Mouse (Mus musculus) right cerebral cortex, adult 2 months (tissue): ENCODE results near the gene Cbl.
A peak's percentile ranks its signal among the peaks of the same experiment; 100 is the strongest.

Experiments
- DNase-seq, 2 experiments: peaks; one replicate each; pipeline ENCODE4 v3.0.0; 2021 to 2022; ENCODE audit warnings: low spot score in 2 of 2

The Cbl gene

DNA sequence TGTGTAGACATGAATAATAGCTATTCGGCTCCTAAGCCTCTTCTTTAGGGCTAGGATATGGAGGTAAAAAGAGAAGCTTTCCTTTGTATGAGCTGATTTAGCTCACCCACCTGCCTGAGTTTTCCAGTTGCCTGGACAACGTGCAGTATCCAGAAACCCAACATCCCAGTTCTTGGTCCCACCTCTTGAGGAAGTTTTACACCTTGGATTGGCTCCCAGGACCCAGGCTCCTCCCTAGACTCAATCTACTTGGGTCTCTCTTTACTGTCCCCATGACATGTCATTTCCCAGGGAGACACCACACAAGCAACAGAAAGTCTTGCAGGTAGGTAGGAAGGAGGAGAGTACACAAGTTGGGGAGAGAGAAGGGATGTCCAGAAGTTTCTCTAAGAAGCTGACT, 6.5 kb upstream of the Cbl start, which contains the start of gene Ccdc153:
Gene Ccdc153, plus strand, starts transcription at position 278 of the 400 bp plus-strand sequence.
- no peak for DNase-seq

DNA sequence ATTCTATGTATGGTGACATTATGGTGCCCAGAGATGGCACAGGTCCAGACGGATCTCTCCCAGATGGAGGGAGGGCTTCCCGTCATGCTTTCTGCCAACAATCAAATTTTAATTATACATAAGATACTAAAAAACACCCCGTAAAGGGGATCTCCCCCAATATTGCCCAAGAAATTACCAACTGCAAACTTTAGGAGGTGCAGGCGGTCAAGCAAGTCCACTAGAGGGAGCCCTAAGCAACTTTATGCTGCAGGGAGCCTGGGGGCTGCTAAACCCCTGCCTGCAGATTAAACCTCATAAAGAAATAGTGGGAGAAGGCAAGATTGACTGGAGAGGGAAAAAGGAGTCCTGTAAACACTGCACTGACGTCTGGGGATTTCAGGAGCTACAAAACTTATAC, 5.6 kb upstream of the Cbl start:
- DNase-seq, result peak; percentile 59 to 64

DNA sequence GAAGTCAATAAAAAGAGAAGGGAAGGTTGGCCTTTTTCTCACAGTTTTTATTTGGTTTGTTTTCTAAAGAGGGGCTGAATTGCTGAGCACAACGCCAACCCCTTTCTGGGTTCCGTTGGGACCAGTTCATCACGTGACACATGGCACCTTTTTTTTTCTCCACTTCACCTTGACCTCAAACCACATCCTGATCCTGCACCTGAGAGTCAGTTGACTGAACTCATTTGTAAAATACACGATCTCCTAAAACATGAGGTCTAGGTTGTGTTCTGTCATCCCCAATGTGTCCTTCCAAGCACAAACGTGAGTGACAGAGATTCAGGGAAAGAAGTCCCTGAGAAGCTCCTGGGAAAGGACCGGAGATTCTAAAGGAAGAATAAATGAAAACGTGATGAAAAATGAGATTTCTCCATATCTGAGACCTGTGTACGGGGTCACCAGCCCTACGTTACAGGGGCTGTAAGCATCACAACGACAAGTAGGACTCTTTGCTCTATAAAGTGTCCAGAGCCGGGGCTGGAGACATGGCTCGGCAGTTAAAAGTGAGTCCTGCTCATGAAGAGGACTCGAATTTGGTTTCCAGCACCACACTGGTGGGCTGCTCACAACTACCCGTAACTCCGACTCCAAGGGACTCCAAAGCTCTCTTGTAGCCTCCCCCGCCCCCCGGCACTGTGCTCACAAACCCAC, 4.8 kb upstream of the Cbl start:
- no peak for DNase-seq

DNA sequence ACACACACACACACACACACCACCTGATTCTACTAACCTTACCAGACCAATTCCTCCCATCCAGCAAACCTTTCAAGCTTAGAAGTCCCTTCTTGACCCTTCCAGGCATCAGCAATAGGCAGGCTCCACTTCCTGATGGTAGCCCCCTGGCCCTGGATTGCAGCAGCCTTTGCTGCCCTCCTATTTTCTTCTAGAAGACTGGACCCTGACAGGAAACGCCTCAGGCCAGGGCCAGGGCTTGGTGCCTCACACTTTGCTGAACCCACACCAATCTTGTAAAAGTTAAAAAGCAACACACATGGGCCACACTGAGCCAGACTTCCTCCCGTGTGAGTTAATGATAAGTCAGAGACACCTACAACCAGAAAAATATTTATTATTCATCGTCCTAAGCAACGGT, 3.3 kb upstream of the Cbl start:
- DNase-seq, result no peak

DNA sequence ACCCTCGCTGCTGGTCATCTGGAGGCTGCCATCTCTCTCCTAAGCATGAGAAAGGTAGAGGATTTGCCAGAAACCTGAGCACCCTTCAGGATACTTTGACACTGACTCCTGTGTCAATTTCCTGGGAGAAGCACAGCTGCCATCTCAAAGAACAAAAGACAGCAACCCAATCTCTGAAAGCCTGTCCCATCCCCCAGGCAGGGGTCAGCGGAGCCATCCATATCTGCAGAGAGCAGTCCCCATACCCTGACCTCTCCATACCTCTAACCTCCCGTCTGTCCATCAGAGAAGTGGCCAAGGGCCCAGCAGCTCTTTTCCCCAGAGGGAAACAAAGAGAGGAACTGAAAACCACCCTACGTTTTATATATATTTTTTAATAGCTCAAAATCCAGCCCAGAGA, 2.8 kb upstream of the Cbl start:
- DNase-seq, result no peak

DNA sequence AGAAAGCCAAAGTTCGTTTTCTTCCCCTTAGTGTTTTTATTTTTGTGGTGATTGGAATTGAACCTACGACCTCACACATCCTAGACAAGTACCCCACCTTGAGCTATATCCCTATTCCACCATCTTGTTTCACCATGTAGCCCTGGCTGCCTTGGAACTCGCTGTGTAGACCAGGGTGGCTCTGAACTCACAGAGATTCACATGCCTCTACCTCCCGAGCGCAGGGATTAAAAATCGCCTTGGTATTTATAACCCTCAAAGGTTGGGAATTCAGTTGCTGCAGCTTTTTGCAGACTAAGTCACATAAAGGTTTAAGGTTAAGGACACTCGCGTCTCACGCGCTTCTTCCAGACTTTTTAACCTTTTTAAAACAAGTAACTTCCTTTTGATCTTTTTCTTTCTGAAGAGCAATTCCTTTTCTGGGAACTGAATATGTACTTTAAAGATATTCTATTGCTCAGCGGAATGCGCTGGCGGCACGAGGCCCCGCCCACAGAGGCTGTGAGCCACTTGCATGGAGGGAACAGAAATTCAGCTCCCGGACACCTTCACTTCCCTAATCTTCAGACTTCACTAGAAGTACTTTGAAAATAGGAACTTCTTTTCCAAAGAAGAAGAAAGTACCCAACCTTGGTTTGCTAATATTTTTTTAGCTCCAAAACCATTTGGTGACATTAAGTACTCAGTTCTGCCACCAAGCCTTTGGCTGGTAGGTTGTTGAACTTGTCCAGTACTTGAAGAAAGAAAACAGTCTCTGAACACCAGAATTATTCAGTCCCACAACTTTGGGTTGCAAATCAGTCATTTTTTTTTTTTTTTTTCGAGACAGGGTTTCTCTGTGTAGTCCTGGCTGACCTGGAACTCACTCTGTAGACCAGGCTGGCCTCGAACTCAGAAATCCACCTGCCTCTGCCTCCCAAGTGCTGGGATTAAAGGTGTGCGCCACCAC, 904 bp upstream of the Cbl start:
- DNase-seq, result peak; percentile 41 to 51

DNA sequence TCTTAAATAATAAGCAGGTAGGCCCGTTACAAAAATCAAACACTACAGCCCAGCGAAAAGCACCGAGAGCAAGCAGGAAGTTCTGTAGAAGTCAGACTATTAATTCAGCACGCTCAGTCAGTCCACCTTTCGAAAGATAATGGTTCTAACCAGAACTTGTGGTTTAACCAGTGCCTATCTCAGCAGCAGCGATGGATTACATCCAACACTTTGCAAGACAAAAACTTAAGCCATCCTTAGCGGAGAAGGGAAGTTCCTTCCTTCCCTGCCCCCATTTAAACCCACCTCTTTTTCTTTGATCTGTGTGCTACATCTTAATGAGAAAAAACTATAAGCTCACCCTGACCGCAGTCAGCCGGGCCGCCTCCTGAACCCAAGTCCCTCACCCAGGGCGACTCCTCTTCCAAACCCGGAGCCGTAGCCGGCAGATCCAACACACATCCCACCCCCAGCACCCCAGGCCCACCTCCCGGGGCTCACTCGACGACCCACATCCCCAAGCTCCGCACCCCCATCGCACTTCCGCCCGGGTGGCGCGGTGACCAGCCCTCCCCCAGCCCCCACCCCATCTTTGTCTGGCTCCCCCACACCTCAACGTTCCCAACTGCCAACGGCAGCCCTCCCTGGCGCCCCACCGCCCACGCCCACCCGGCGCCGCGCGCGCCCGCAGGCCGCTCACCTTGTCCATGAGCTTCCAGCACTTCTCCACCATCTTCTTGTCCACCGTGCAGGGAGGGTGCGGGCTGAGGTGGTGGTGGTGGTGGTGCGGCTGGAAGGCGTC, 638 bp downstream of the Cbl start:
- no peak for DNase-seq

DNA sequence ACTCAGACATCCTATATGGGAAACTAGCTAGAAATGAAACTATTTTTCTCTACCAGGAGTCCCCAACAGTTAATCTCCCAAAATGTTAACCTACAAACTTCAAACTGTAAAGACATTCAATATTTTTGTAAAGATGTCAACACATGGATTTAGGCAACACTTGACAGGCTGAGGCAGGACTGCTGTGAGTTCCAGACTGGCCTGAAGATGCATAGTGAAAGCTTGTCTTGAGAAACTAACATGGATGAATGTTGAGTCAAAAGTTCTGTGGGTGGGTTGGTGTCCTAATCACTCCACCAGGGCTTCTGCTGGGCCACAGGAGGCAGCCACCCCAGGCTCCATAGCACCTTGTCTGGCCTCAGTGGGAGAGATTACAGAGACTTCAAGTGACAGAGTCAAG, 2.2 kb downstream of the Cbl start:
- DNase-seq, result no peak

DNA sequence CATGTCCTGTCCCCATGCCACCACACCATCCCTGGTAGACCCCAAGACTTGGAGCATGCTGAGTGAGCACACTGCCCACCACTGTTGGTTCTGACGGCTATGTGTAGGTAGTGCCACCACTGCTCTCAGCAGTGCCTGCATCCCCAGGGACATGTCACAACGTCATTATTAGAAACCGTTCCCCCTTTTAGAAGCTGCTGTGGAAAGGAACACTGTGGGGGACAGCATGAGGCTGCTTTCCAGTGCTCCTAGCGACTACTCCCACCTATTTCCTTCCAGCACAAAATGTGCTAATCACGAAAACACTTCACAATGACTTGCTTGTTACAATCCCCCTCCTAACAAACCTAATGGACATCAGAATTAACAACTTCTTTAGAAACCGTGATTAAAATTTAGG, 7.9 kb downstream of the Cbl start:
- peak; percentile 18 to 44 for DNase-seq

DNA sequence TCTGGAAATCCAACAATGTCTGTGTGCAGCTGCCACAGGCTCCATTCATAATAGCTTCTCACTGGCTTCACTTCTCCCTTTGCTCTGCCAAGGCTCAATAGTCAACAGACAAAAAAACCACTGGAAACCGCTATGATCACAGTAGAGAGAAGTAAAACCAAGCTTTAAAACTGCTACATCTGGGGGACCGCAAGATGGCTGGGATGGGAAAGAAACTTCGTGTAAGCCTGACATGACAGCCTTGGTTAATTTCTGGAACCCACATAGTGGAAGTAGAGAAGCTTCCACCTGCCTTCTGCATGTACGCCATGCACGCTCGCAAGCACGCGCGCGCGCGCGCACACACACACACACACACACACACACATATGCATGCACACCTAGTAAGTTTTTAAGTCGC, 20.3 kb downstream of the Cbl start:
- no peak for DNase-seq

DNA sequence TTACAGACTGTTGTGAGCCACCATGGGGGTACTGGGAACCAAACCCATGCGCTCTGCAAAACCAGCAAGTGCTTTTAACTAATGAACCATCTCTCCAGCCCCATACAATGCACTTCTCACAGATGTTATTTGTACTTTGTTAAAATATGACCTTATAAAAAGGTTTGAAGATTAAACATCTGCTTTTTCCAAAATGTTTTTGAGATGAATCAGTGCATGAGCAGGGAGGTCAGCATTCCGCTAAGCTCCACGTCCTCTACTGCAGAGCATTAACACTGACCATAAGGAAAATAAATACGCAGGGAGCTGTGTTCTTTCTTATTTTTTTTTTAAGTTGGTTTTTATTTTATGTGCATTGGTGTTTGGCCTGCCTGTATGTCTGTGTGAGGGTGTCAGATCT, 21.4 kb downstream of the Cbl start:
- DNase-seq, result no peak

DNA sequence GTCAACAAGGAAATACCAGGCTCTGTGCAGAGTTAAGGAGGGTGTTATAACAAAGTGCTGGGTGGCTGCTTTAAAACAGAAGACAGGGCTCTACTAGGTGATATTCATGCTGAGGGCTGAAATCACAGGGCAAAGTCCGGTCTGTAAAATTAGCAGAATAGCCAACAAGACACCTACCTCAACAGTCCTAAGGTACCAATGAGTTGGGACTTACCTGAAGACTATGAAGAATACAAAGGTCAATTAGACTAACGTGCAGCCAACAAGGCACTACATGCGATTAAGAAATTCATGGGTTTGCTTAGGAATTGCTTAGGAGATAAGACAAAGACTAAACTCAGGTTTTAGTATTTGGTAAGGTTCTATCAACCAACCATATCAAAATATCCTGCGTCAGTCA, 24.4 kb downstream of the Cbl start:
- DNase-seq, result no peak

DNA sequence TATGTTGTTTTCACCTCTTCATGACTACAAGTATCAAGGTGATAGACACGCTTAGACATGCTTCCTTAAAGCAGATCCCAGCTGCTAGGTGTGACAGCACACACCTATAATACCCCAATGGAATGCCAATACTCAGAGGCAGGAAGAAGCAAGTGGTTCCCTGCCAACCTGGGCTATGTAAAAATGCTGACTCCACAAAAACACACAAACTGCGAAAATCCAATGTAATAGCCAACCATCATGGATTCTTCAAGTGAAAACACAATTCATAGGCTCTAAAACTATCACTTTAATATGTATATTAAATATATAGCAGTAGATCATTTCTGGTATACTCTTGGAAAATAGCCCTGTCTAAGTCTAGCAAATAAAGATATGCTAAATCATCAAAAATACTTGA, 26.0 kb downstream of the Cbl start:
- DNase-seq, result no peak

DNA sequence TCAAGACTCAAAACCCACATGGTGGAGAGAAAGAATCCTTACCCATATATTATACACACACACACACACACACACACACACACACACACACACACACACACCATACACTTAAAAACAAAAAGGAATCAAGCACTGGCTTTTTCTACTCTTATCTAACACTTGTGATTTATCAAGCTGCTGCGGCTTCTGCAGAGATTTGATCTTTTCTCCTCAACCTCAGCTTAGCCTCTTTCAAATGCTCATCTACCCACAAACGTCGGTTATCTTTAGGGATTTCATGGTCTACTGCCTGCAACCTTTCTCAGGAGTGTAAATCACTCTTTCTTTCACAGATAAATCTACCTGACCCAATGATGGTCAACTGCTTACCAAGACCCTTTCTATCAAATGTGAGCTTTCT, 33.4 kb downstream of the Cbl start:
- DNase-seq, result no peak

DNA sequence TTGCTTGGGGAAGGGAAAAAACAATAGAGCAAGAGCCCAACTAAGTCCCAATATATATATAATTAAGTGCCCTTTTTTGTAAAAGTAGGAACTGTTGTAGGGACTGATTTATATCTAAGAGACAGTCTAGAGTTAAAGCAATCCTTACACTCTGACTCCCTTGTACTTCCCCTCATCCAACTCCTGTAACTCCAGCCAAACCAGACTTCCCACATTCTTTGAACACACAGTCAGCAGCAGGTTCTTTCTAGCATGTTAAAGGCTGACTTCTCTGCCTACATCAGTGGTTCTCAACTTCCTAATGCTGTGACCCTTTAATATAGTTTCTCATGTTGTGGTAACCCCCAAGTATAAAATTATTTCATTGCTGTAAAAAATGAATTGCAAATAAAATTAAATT, 34.3 kb downstream of the Cbl start:
- no peak for DNase-seq

DNA sequence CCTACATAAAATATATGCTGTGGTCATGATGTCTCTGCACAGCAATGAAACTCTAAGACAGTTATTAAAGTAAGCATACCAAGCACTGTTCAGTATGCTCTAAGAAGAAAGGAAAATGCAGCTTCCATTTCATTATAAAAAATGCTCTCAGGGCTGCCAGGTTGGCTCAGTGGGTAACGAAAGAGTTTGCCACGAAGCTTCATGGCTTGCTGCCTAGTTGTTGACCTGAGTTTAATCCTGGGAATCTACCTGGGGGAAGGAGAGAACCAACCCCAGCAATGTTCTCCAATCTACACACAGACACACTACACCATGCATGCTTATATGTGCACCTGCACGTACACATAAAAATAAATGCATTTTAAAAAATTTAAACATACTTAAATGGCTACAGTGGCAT, 34.7 kb downstream of the Cbl start:
- DNase-seq, result no peak

DNA sequence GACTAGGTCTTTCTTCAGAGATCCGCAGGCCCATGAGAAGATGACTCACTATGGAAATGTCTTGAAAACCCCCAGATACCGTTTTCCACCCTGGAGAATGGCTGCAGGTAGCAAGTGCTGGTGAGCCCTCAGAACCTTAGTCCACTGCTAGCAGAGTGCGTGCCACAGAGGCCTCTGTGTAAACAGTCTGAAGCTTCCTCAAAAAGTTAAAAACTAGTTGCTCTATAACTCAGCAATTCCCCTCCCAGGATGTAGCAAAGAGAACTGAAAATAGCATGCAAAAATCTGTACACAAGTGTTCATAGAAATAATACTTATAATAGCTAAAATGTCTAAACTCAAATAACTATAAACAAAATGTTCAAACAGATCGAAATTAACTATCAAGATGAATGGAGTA, 37.5 kb downstream of the Cbl start:
- DNase-seq, result no peak

DNA sequence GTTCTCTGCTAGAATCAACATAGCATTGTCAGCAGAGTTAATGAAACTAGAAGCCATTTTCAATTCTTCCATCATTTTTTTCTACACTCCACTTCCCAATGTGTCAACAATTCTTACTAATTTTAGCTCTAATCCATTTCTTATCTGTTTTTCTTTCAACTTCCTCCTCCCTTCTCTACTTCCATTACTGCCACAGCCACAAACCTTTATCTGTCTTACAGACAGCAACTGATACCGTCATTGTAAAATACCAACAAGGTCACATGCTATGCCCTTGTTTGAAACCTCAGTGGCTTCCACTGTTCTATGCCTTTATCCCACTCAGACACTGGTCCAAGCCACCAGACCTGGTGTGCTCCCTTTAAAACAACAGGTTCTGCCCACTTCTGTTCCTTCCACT, 39.8 kb downstream of the Cbl start:
- no peak for DNase-seq

DNA sequence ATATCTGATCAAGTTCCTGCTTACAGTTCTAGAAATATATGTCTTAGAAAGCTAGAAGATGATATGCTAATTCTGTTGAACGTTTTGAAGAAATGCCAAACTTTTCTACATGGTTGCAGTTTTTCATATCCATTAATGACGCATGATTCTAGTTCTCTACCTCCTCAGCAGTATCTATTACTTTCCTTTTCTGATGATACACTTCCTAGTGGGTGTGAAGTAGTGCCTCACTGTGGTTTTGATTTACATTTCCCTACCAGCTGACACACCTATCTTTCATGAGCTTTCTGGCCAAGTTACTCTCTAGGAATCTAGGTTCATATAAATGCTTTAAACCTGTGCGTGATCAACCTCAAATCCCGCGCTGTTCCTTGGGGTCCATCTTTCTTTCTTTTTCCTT, 41.1 kb downstream of the Cbl start:
- DNase-seq, result no peak

DNA sequence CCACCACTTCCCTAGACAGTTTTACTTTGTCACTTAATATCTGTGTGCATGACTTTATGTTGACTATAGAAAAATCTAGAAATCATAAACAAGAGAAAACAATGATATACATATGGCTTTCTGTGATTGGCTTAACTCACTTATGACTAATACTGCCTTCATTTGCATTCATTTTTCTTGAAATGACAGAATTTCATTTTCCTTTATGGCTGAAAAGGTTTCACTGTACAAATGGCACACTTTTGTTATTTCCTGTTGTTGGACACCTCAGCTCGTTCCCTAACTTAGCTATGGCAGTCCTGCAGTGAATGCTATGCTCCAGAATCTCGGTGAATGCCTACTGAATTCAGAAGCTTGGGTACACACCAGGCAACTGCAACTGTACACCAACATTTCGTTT, 41.5 kb downstream of the Cbl start:
- DNase-seq, result no peak

DNA sequence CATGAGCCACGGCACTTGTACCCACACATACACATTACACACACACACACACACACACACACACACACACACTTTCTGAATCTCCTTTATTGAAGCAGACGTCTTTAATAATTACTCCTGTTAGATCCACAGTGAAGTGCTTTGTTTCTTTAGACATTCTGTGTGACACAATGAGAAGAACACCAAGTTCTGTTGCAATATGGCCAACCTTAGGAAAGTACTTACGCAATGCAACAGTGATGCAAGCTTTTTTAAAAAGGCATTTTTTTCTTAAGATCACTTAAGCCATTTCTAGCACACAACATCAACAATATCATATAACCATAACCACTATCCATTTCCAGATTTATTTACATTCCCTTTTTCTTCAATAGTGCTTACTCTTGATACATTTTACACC, 42.7 kb downstream of the Cbl start:
- DNase-seq, result no peak

DNA sequence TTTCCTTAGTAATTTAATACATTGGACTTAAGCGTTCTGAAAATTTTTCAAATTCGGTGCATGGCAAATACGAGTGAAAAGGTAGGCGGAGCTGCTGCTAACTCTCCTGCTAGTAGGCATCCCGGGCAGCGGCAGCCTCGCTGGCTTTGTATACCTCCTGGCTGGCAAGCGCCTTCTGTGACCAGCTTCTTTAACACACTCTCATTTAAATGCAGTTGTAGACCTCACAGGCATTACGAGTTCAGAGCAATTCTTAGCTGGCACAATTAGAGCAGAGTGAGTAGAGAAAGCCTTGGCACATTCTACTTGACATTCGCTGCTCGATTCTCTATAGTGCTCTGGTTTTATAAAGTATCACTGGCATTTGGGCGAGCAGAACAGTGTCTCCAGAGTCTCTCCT, 45.6 kb downstream of the Cbl start:
- peak; percentile 48 to 52 for DNase-seq
